Mouse (Mus musculus): ENCODE data around the gene Glyr1.

GRCm38 (mm10) chr16:5036649-5037234, 12.9 kb downstream of the Glyr1 start:
- TF ChIP-seq MAX (IDR thresholded peaks at IDR 0.05) (no peak), CTCF (IDR thresholded peaks at IDR 0.05; ENCODE audit: control insufficient read depth, insufficient read depth, insufficient read length) (no peak), USF1 (IDR thresholded peaks at IDR 0.05; ENCODE audit: low read depth) (no peak)
